8 mouse cellular contexts compared by ENCODE assay signal in genomic region chr15:102442490-102442889, GRCm38 (mm10). TPM values are rescaled to one million over a fixed set of nuclear protein-coding genes. Genes with fewer than 3 reads are reported as not detected.
DNase-seq lines count a peak whose midpoint lies in the region; TF ChIP-seq lines count a peak whose summit lies in the region.

No protein-coding gene starts in this region.

- no peak overlapping the region for H3K4me3 ChIP-seq in E14TG2a.4 (replicated peaks; ENCODE audit: low read length)

- H3K27me3 ChIP-seq in E14TG2a.4 (ENCODE audit: insufficient read depth, low read length): peaks cover 6% of the 10 kb centered on the region; the same call in 1 of the 2 replicates

- TF ChIP-seq CTCF in E14TG2a.4 (conservative IDR thresholded peaks at IDR 0.05; ENCODE audit: low read length): peak; percentile 99

- H3K4me1 ChIP-seq in E14TG2a.4 (replicated peaks; ENCODE audit: low read depth, low read length): peaks cover 27% of the 10 kb centered on the region

- peak; percentile 77 for DNase-seq in adrenal gland, adult 8-10 months
- peak; percentile 62 for DNase-seq in embryo, embryonic 11.5 days (ENCODE audit: low read depth, low spot score)
- peak; percentile 49 to 81 for DNase-seq in heart, adult 9 months (ENCODE audit: low spot score in 2 of 2)
- DNase-seq in layer of hippocampus, adult 18-20 months (ENCODE audit: low spot score in 2 of 2): peak; percentile 61 to 93
- DNase-seq in lung, adult 18-20 months: peak; percentile 82 to 84
- DNase-seq in right cerebral cortex, adult 18-20 months: peak; percentile 75
- DNase-seq in urinary bladder, postnatal 14 days (ENCODE audit: low spot score): peak; percentile 88

- H3K9me3 ChIP-seq in E14TG2a.4 (ENCODE audit: low read length): no peaks in the 10 kb centered on the region

- peaks cover 7% of the 10 kb centered on the region for H3K36me3 ChIP-seq in E14TG2a.4 (ENCODE audit: insufficient read depth, low read length)

RNA-seq across cellular contexts. Expression of gene Amhr2, which starts 2.7 kb away (rescaled TPM):
- total RNA-seq in adrenal gland, adult 8-10 months (2022): 1 to 10 TPM; 1.1 to 1.9 (median 1.6) TPM
- 1 to 10 TPM; 1.0 to 1.8 TPM for total RNA-seq in layer of hippocampus, adult 18-20 months (2021)

RNA-seq across cellular contexts. Expression of gene Prr13, which starts 16.3 kb away (rescaled TPM):
- 100 to 1,000 TPM in 2 of 4 experiments, 10 to 100 TPM in 2; 71.8 to 170 (median 96.4) TPM for total RNA-seq in adrenal gland, adult 8-10 months (2022)
- total RNA-seq in layer of hippocampus, adult 18-20 months (2021): 10 to 100 TPM; 45.0 to 49.1 TPM

RNA-seq across cellular contexts. Expression of gene Pcbp2, which starts 27.8 kb away (rescaled TPM):
- total RNA-seq in adrenal gland, adult 8-10 months (2022): 100 to 1,000 TPM; 594 to 678 (median 630) TPM
- 100 to 1,000 TPM; 495 to 508 TPM for total RNA-seq in layer of hippocampus, adult 18-20 months (2021)

RNA-seq across cellular contexts. Expression of gene Sp1, which starts 36.5 kb away (rescaled TPM):
- 10 to 100 TPM; 75.8 to 97.0 (median 91.9) TPM for total RNA-seq in adrenal gland, adult 8-10 months (2022)
- 10 to 100 TPM; 25.7 to 26.3 TPM for total RNA-seq in layer of hippocampus, adult 18-20 months (2021)
